Mouse (Mus musculus): Measurements from ENCODE around the gene Adap2.

- TF ChIP-seq CTCF (IDR thresholded peaks at IDR 0.05; ENCODE audit: insufficient read depth, low read length) (no peak), POLR2A (IDR thresholded peaks at IDR 0.05; ENCODE audit: borderline replicate concordance, extremely low read depth, low read depth, low read length) (no peak)
Measured at GRCm38 (mm10) chr11:80159018-80159417, 5.1 kb downstream of the Adap2 start.

Data from lung, adult 2 months (tissue).